Mouse (Mus musculus) stomach, postnatal 0 days (tissue): ENCODE data around the gene Nfe2l3. TPM values are rescaled to one million over a fixed set of nuclear protein-coding genes. Genes with fewer than 3 reads are reported as not detected.

ENCODE experiments used
- ATAC-seq: fragments of 200-750 bp; cut with Nextera tagmentation; 2 replicates; pipeline ENCODE4 v1.8.0; 2017; ENCODE audit not compliant: low FRiP score, low TSS enrichment
- DNase-seq: peaks from one replicate; pipeline ENCODE4 v3.0.0-alpha.2; 2016; ENCODE audit warnings: low spot score
- H3K27ac ChIP-seq: fragments of 300-500 bp; sonication (generic); replicated peaks from 2 replicates; pipeline ENCODE4 v1.5.1; 2014; ENCODE audit warnings: mild to moderate bottlenecking, control low read depth
- H3K27me3 ChIP-seq: fragments of 300-500 bp; sonication (generic); 2 replicates; pipeline ENCODE4 v1.6.1; 2014; ENCODE audit warnings: low read length; ENCODE audit not compliant: control insufficient read depth, insufficient read depth
- H3K36me3 ChIP-seq: fragments of 300-500 bp; sonication (generic); 2 replicates; pipeline ENCODE4 v1.6.1; 2014; ENCODE audit warnings: low read length, mixed read lengths; ENCODE audit not compliant: control insufficient read depth, insufficient read depth
- H3K4me1 ChIP-seq: fragments of 300-500 bp; sonication (generic); replicated peaks from 2 replicates; pipeline ENCODE4 v1.6.1; 2014; ENCODE audit warnings: antibody characterized with exemption; ENCODE audit not compliant: control insufficient read depth, insufficient read depth
- H3K4me2 ChIP-seq: fragments of 300-500 bp; sonication (generic); replicated peaks from 2 replicates; pipeline ENCODE4 v1.6.1; 2014; ENCODE audit warnings: low read depth, mild to moderate bottlenecking, control low read depth, moderate library complexity
- H3K4me3 ChIP-seq: fragments of 300-500 bp; sonication (generic); 2 replicates; pipeline ENCODE4 v1.5.1; 2014; ENCODE audit warnings: low read depth, low read length, control low read depth
- H3K9ac ChIP-seq: fragments of 300-500 bp; sonication (generic); 2 replicates; pipeline ENCODE4 v1.6.1; 2014; ENCODE audit warnings: mild to moderate bottlenecking, low read length, control low read depth, mixed read lengths
- H3K9me3 ChIP-seq: fragments of 300-500 bp; sonication (generic); 2 replicates; pipeline ENCODE4 v1.6.1; 2016; ENCODE audit warnings: low read length; ENCODE audit not compliant: control insufficient read depth
- CTCF ChIP-seq: IDR thresholded peaks from 2 replicates; pipeline ENCODE4 v1.5.1; 2016; ENCODE audit warnings: antibody characterized with exemption, low read depth, mild to moderate bottlenecking, moderate library complexity
- EP300 ChIP-seq: optimal IDR thresholded peaks from 2 replicates; pipeline ENCODE3; 2016; ENCODE audit warnings: antibody characterized with exemption
- WGBS: fragments of 180-500 bp; shearing (Covaris S2); extraction: QIAGEN DNeasy Blood & Tissue Kit; methylation state at CpG from one replicate; pipeline ENCODE4 v1.1.7; 2014; 5-methylcytosine and 5-hydroxymethylcytosine counted together
- polyA plus RNA-seq: library from polyadenylated mRNA; unstranded; fragments of >200 nt; fragmentation: Nextera tagmentation; extraction: Ambion mirVana; gene quantifications from 2 replicates; pipeline ENCODE4 v1.2.1, GENCODE M21; 2015

Gene Nfe2l3
- polyA plus RNA-seq, 1 experiment from 2014 or later: 19.6 TPM

DNA sequence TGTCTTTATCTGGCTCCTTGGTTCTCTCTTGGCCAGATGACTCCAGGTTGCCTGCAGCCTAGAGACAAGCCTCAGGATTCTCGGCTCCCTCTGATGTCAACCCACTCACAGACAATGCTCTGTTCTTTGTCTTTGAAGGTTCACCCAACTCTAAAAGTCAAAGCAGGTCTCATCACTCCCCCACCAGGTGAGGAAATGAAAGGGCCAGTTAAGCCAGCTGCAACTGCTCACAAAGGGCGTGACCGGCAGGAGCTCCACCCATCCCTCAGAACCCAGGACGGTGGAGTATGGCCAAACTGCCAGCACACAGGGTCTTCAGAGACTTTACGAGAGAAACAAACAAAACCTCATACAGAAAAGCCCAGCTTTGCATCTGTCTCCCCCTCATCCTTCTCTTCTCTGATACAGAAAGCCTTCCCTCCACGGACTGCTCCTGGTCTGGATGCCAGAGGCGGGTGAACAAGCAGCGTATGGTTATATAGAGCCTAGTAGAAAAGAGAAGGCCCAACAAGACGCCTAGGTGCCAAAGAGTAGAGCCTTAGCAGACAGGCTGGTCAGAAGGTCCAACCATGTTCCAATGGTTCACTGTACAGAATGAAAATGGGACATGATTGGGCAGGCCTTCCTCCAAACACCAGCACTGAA is 9.8 kb downstream of the Nfe2l3 start:
- H3K4me3 ChIP-seq: no peak overlapping the region
- no peak overlapping the region for H3K4me2 ChIP-seq
- H3K36me3 ChIP-seq: no peaks in the 10 kb centered on the region
- H3K9ac ChIP-seq: no peak overlapping the region
- WGBS: 45% methylated on average over 9 of the region's 9 CpGs
- H3K27ac ChIP-seq: no peak overlapping the region
- peak; percentile 51 for TF ChIP-seq CTCF
- TF ChIP-seq EP300: no peak
- no peaks in the 10 kb centered on the region for H3K27me3 ChIP-seq
- DNase-seq: no peak
- no peaks in the 10 kb centered on the region for H3K9me3 ChIP-seq
- H3K4me1 ChIP-seq: no peaks in the 10 kb centered on the region
- ATAC-seq: no peak

- no peak overlapping the region for H3K27ac ChIP-seq
- 45% methylated on average over 7 of the region's 7 CpGs for WGBS
- H3K9ac ChIP-seq: no peak overlapping the region
- H3K4me3 ChIP-seq: no peak overlapping the region
- H3K27me3 ChIP-seq: no peaks in the 10 kb centered on the region
- DNase-seq (no peak), ATAC-seq (no peak)
- no peak overlapping the region for H3K4me2 ChIP-seq
- TF ChIP-seq EP300 (no peak), CTCF (no peak)
- no peaks in the 10 kb centered on the region for H3K36me3 ChIP-seq
- no peaks in the 10 kb centered on the region for H3K9me3 ChIP-seq
- no peaks in the 10 kb centered on the region for H3K4me1 ChIP-seq
These were observed 20.5 kb downstream of the Nfe2l3 start for GRCm38 (mm10) chr6:51452927-51453503.

DNA sequence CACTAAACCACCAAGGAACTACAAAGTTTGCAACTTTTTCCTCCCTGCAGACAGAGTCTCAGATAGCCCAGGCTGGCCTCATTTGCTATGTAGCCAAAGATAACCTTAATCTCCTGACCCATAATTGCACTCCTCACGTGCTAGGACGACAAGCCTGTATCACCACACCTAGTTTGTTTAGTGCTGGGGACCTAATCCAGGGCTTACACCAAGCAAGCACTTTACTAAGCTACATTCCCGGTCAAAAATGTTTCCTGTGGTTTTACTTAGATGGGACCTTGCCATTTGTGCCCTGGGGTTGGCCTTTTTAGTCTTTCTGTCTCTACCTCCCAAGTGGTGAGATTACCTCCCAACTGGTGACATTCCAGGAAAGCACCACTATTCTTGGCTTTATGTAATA is 22.5 kb downstream of the Nfe2l3 start:
- no peak overlapping the region for H3K4me2 ChIP-seq
- H3K4me1 ChIP-seq: no peaks in the 10 kb centered on the region
- no peak for TF ChIP-seq EP300
- no peak for TF ChIP-seq CTCF
- no peak overlapping the region for H3K4me3 ChIP-seq
- H3K27ac ChIP-seq: no peak overlapping the region
- no peak overlapping the region for H3K9ac ChIP-seq
- H3K36me3 ChIP-seq: 0 out of 2 replicates have a peak, but pooled peaks cover 4% of the 10 kb centered on the region
- H3K9me3 ChIP-seq: no peaks in the 10 kb centered on the region
- ATAC-seq: no peak
- DNase-seq: no peak
- 34% methylated on average over 3 of the region's 3 CpGs for WGBS
- H3K27me3 ChIP-seq: no peaks in the 10 kb centered on the region

- H3K4me1 ChIP-seq: no peaks in the 10 kb centered on the region
- no peaks in the 10 kb centered on the region for H3K9me3 ChIP-seq
- TF ChIP-seq CTCF: no peak
- H3K9ac ChIP-seq: no peak overlapping the region
- no peaks in the 10 kb centered on the region for H3K27me3 ChIP-seq
- H3K27ac ChIP-seq: no peak overlapping the region
- H3K4me2 ChIP-seq: no peak overlapping the region
- no peak overlapping the region for H3K4me3 ChIP-seq
- 68% methylated on average over 1 of the region's 1 CpGs for WGBS
- H3K36me3 ChIP-seq: peaks cover 7% of the 10 kb centered on the region; the same call in 1 of the 2 replicates
- ATAC-seq: no peak
- DNase-seq: no peak
These were observed 23.7 kb downstream of the Nfe2l3 start for GRCm38 (mm10) chr6:51456198-51456597.

DNA sequence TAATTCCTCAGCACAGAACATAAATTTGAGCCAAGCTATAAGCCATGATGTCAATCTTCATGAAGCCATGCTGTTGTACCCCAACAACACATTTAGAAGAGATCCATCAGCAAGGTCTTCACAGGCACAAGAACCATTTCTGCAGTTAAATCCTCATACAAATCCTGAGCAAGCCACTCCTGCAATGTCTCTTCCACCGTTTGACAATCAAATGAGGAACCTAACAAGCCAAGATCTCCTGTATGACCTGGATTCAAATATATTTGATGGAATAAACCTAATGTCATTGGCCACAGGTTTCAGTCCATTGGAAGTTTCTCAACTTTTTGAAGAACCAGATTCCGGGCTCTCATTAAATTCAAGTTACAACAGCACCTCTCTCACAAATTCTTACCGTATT is 24.8 kb downstream of the Nfe2l3 start:
- H3K4me2 ChIP-seq: no peak overlapping the region
- H3K4me3 ChIP-seq: no peak overlapping the region
- no peak overlapping the region for H3K27ac ChIP-seq
- no peaks in the 10 kb centered on the region for H3K27me3 ChIP-seq
- ATAC-seq (no peak), DNase-seq (no peak)
- WGBS: 67% methylated on average over 3 of the region's 3 CpGs
- H3K9me3 ChIP-seq: no peaks in the 10 kb centered on the region
- TF ChIP-seq EP300: no peak
- TF ChIP-seq CTCF: no peak
- no peak overlapping the region for H3K9ac ChIP-seq
- peaks cover 12% of the 10 kb centered on the region for H3K36me3 ChIP-seq
- H3K4me1 ChIP-seq: no peaks in the 10 kb centered on the region

GRCm38 (mm10) chr6:51457770-51458387 is 25.4 kb downstream of the Nfe2l3 start:
- Histone ChIP-seq H3K4me1 (no peaks in the 10 kb centered on the region), H3K9ac (no peak overlapping the region), H3K9me3 (no peaks in the 10 kb centered on the region), H3K4me2 (no peak overlapping the region), H3K27ac (no peak overlapping the region), H3K4me3 (no peak overlapping the region), H3K36me3 (peaks cover 12% of the 10 kb centered on the region), H3K27me3 (no peaks in the 10 kb centered on the region)
- no peak for DNase-seq
- no peak for ATAC-seq
- WGBS: 70% methylated on average over 8 of the region's 8 CpGs
- no peak for TF ChIP-seq EP300
- no peak for TF ChIP-seq CTCF
